Mouse (Mus musculus) liver, embryonic 14.5 days (tissue): ENCODE results near the gene Elac2. TPM values are rescaled to one million over a fixed set of nuclear protein-coding genes. Genes with fewer than 3 reads are reported as not detected.

Experiments used
- ATAC-seq: fragments of 200-750 bp; cut with Nextera tagmentation; 2 replicates; pipeline ENCODE4 v1.8.0; 2017; ENCODE audit warnings: moderate number of reproducible peaks, mild to moderate bottlenecking, moderate library complexity; ENCODE audit not compliant: insufficient read depth
- DNase-seq, 3 experiments: peaks; one replicate each; pipeline ENCODE4 v3.0.0-alpha.2; 2012 to 2013; ENCODE audit warnings: low read depth in 3 of 3, low spot score in 3 of 3
- H3K27ac ChIP-seq: fragments of 300-500 bp; sonication (generic); 2 replicates; pipeline ENCODE4 v1.5.1; 2014; ENCODE audit warnings: moderate library complexity, mild to moderate bottlenecking, control low read depth, inconsistent platforms
- H3K27me3 ChIP-seq: fragments of 300-500 bp; sonication (generic); 2 replicates; pipeline ENCODE4 v1.6.1; 2014; ENCODE audit warnings: mild to moderate bottlenecking, low read length, moderate library complexity; ENCODE audit not compliant: control insufficient read depth, insufficient read depth
- H3K36me3 ChIP-seq: fragments of 300-500 bp; sonication (generic); replicated peaks from 2 replicates; pipeline ENCODE4 v1.6.1; 2014; ENCODE audit warnings: low read depth; ENCODE audit not compliant: control insufficient read depth, insufficient read depth
- H3K4me1 ChIP-seq, 2 experiments: fragments of 200-500 bp in 1 of 2; fragments of 300-500 bp in 1 of 2; sonication (generic) in 1 of 2; replicated peaks; 2 replicates each; pipeline ENCODE4 v1.6.1; 2012 to 2014; ENCODE audit warnings: antibody characterized with exemption in 1 of 2, inconsistent platforms in 1 of 2, low read length in 1 of 2; ENCODE audit not compliant: control insufficient read depth in 2 of 2, insufficient read depth in 2 of 2
- H3K4me2 ChIP-seq: fragments of 300-500 bp; sonication (generic); 2 replicates; pipeline ENCODE4 v1.6.1; 2014; ENCODE audit warnings: low read depth, mild to moderate bottlenecking, control low read depth, moderate library complexity
- H3K4me3 ChIP-seq, 2 experiments: fragments of 200-500 bp in 1 of 2; fragments of 300-500 bp in 1 of 2; sonication (generic) in 1 of 2; 2 replicates each; pipeline ENCODE4 v1.5.1; 2012 to 2014; ENCODE audit warnings: low read depth in 2 of 2, low read length in 2 of 2, mild to moderate bottlenecking in 2 of 2, control low read depth in 1 of 2, inconsistent platforms in 1 of 2, moderate library complexity in 1 of 2; ENCODE audit not compliant: insufficient read depth in 1 of 2
- H3K9ac ChIP-seq: fragments of 300-500 bp; sonication (generic); replicated peaks from 2 replicates; pipeline ENCODE4 v1.6.1; 2014; ENCODE audit warnings: mild to moderate bottlenecking, control low read depth, moderate library complexity
- H3K9me3 ChIP-seq: fragments of 300-500 bp; sonication (generic); 2 replicates; pipeline ENCODE4 v1.6.1; 2016; ENCODE audit warnings: low read length, mixed read lengths; ENCODE audit not compliant: control insufficient read depth
- CTCF ChIP-seq: IDR thresholded peaks from 2 replicates; pipeline ENCODE4 v1.5.1; 2016; ENCODE audit warnings: antibody characterized with exemption, low read depth, control low read depth
- EP300 ChIP-seq: IDR thresholded peaks from 2 replicates; pipeline ENCODE4 v1.6.1; 2016; ENCODE audit warnings: antibody characterized with exemption, low read depth
- WGBS: fragments of 180-500 bp; shearing (Covaris S2); extraction: QIAGEN DNeasy Blood & Tissue Kit; methylation state at CpG from one replicate; pipeline ENCODE4 v1.1.7; 2014; ENCODE audit not compliant: insufficient replicate concordance; 5-methylcytosine and 5-hydroxymethylcytosine counted together
- polyA plus RNA-seq, 2 experiments: library from polyadenylated mRNA; depleted of rRNA in 1 of 2; stranded (reverse) in 1 of 2; unstranded in 1 of 2; fragments of >200 nt; fragmentation: Nextera tagmentation in 1 of 2; extraction: Ambion mirVana in 1 of 2; gene quantifications; 2 replicates each; pipeline versions ENCODE4 v1.2.1 to v1.2.3; 2012 to 2014

The Elac2 gene
- polyA plus RNA-seq, 2 experiments, result 12.1 to 13.0 TPM

GRCm38 (mm10) chr11:64971471-64971988, 7.3 kb upstream of the Elac2 start:
- Histone ChIP-seq H3K27ac (no peak overlapping the region), H3K4me1 (peaks cover 5 to 8% of the 10 kb centered on the region in 2 experiments; a peak in 3 of 4 replicates), H3K36me3 (no peaks in the 10 kb centered on the region), H3K4me2 (no peak overlapping the region), H3K27me3 (no peaks in the 10 kb centered on the region), H3K9ac (no peak overlapping the region), H3K9me3 (no peaks in the 10 kb centered on the region), H3K4me3 (no peak overlapping the region)
- ATAC-seq, result no peak
- TF ChIP-seq EP300 (no peak), CTCF (no peak)
- WGBS, result 41% methylated on average over 3 of the region's 3 CpGs
- DNase-seq, result no peak

- no peak for DNase-seq
- H3K4me3 ChIP-seq, result no peak overlapping the region
- no peaks in the 10 kb centered on the region for H3K36me3 ChIP-seq
- no peak for ATAC-seq
- H3K9me3 ChIP-seq, result no peaks in the 10 kb centered on the region
- no peak overlapping the region for H3K4me2 ChIP-seq
- H3K4me1 ChIP-seq, result peaks cover 5 to 8% of the 10 kb centered on the region in 2 experiments; a peak in 3 of 4 replicates
- H3K27me3 ChIP-seq, result no peaks in the 10 kb centered on the region
- H3K9ac ChIP-seq, result no peak overlapping the region
- peak; percentile 59 for TF ChIP-seq EP300
- no peak for TF ChIP-seq CTCF
- 25% methylated on average over 2 of the region's 2 CpGs for WGBS
- H3K27ac ChIP-seq, result no peak overlapping the region
Measured at GRCm38 (mm10) chr11:64972418-64972817, 6.4 kb upstream of the Elac2 start.

GRCm38 (mm10) chr11:64979489-64979845, 629 bp downstream of the Elac2 start:
- Histone ChIP-seq H3K4me3 (peak overlapping the region; percentile 79 to 93), H3K27ac (no peak overlapping the region), H3K4me2 (peak overlapping the region; percentile 86), H3K9ac (peak overlapping the region; percentile 80), H3K27me3 (no peaks in the 10 kb centered on the region), H3K4me1 (peaks cover 10 to 14% of the 10 kb centered on the region in 2 experiments), H3K9me3 (no peaks in the 10 kb centered on the region), H3K36me3 (peaks cover 11% of the 10 kb centered on the region)
- 8% methylated on average over 9 of the region's 9 CpGs for WGBS
- ATAC-seq, result no peak
- TF ChIP-seq CTCF (no peak), EP300 (no peak)
- no peak for DNase-seq

- Histone ChIP-seq H3K4me3 (no peak overlapping the region), H3K9me3 (no peaks in the 10 kb centered on the region), H3K9ac (no peak overlapping the region), H3K27ac (no peak overlapping the region), H3K4me1 (no peaks in the 10 kb centered on the region), H3K27me3 (no peaks in the 10 kb centered on the region), H3K4me2 (no peak overlapping the region), H3K36me3 (peaks cover 25% of the 10 kb centered on the region)
- DNase-seq (no peak), ATAC-seq (no peak)
- TF ChIP-seq EP300 (no peak), CTCF (no peak)
- 72% methylated on average over 2 of the region's 2 CpGs for WGBS
Measured at GRCm38 (mm10) chr11:64988556-64988955, 9.7 kb downstream of the Elac2 start.

- TF ChIP-seq CTCF (no peak), EP300 (no peak)
- WGBS, result 55% methylated on average over 3 of the region's 3 CpGs
- ATAC-seq, result no peak
Measured at GRCm38 (mm10) chr11:64998439-64998838, 19.6 kb downstream of the Elac2 start.

More at GRCm38 (mm10) chr11:64998439-64998838, 19.6 kb downstream of the Elac2 start:
- H3K27ac ChIP-seq, result no peak overlapping the region
- no peaks in the 10 kb centered on the region for H3K9me3 ChIP-seq
- H3K27me3 ChIP-seq, result no peaks in the 10 kb centered on the region
- H3K4me3 ChIP-seq, result no peak overlapping the region
- no peak for DNase-seq
- H3K36me3 ChIP-seq, result peaks cover 16% of the 10 kb centered on the region
- H3K9ac ChIP-seq, result no peak overlapping the region
- H3K4me1 ChIP-seq, result no peaks in the 10 kb centered on the region
- H3K4me2 ChIP-seq, result no peak overlapping the region
